Mouse (Mus musculus) right cerebral cortex, postnatal 10 days (tissue): ENCODE results near the gene Gbf1.
"Not testable (repeated sequence)": the region's sequence is repeated elsewhere in the genome, so short reads cannot be mapped to it uniquely, and the experiment has no call there.

Source experiments
- DNase-seq, 2 experiments: peaks; one replicate each; pipeline ENCODE4 v3.0.0; 2021; ENCODE audit warnings: low spot score in 2 of 2

The Gbf1 gene

GRCm38 (mm10) chr19:46147511-46148371, 4.6 kb upstream of the Gbf1 start, which contains the start of gene Pitx3:
TSS of gene Pitx3 (minus strand) at chr19:46148326.
- DNase-seq, result no peak

- DNase-seq, result peak; percentile 80 to 84
Observed at GRCm38 (mm10) chr19:46148372-46148760, 3.9 kb upstream of the Gbf1 start.

- no peak for DNase-seq
Observed at GRCm38 (mm10) chr19:46149091-46149490, 3.2 kb upstream of the Gbf1 start.

GRCm38 (mm10) chr19:46165950-46166349, 13.6 kb downstream of the Gbf1 start:
- no peak for DNase-seq

- DNase-seq, result not testable (repeated sequence)
Observed at GRCm38 (mm10) chr19:46167169-46167568, 14.9 kb downstream of the Gbf1 start.

- DNase-seq, result no peak
Observed at GRCm38 (mm10) chr19:46169396-46169795, 17.1 kb downstream of the Gbf1 start.

GRCm38 (mm10) chr19:46169913-46170312, 17.6 kb downstream of the Gbf1 start:
- no peak for DNase-seq

- DNase-seq, result no peak
Observed at GRCm38 (mm10) chr19:46172541-46172940, 20.2 kb downstream of the Gbf1 start.

GRCm38 (mm10) chr19:46175173-46175572, 22.9 kb downstream of the Gbf1 start:
- no peak for DNase-seq

GRCm38 (mm10) chr19:46177046-46177445, 24.7 kb downstream of the Gbf1 start:
- DNase-seq, result no peak

- no peak for DNase-seq
Observed at GRCm38 (mm10) chr19:46180274-46180673, 28.0 kb downstream of the Gbf1 start.

GRCm38 (mm10) chr19:46182241-46182640, 29.9 kb downstream of the Gbf1 start:
- DNase-seq, result no peak

- no peak for DNase-seq
Observed at GRCm38 (mm10) chr19:46186611-46187010, 34.3 kb downstream of the Gbf1 start.

GRCm38 (mm10) chr19:46187203-46187602, 34.9 kb downstream of the Gbf1 start:
- DNase-seq, result no peak

- DNase-seq, result no peak
Observed at GRCm38 (mm10) chr19:46198293-46198692, 46.0 kb downstream of the Gbf1 start.

GRCm38 (mm10) chr19:46198891-46199290, 46.6 kb downstream of the Gbf1 start:
- no peak for DNase-seq

- no peak for DNase-seq
Observed at GRCm38 (mm10) chr19:46204166-46204565, 51.9 kb downstream of the Gbf1 start.

- no peak for DNase-seq
Observed at GRCm38 (mm10) chr19:46205680-46206079, 53.4 kb downstream of the Gbf1 start.

- DNase-seq, result no peak
Observed at GRCm38 (mm10) chr19:46210951-46211350, 58.6 kb downstream of the Gbf1 start.

- no peak for DNase-seq
Observed at GRCm38 (mm10) chr19:46214541-46214940, 62.2 kb downstream of the Gbf1 start.

- DNase-seq, result no peak
Observed at GRCm38 (mm10) chr19:46215401-46215800, 63.1 kb downstream of the Gbf1 start.

- no peak for DNase-seq
Observed at GRCm38 (mm10) chr19:46216716-46217115, 64.4 kb downstream of the Gbf1 start.

GRCm38 (mm10) chr19:46217347-46217746, 65.0 kb downstream of the Gbf1 start:
- not testable (repeated sequence) for DNase-seq

GRCm38 (mm10) chr19:46220116-46220515, 67.8 kb downstream of the Gbf1 start:
- DNase-seq, result no peak
